Mouse (Mus musculus) thymus, adult 2 months (tissue): Measurements from ENCODE around the gene Il12a. TPM values are rescaled to one million over a fixed set of nuclear protein-coding genes. Genes with fewer than 3 reads are reported as not detected.

Experiments
- DNase-seq: peaks from one replicate; pipeline ENCODE4 v3.0.0; 2021
- H3K27ac ChIP-seq: fragments of 200-500 bp; 2 replicates; pipeline ENCODE4 v1.5.1; 2012; ENCODE audit warnings: low read length, control low read depth; ENCODE audit not compliant: control insufficient read depth, insufficient read depth
- H3K27me3 ChIP-seq: fragments of 200-500 bp; 2 replicates; pipeline ENCODE4 v1.6.1; 2012; ENCODE audit warnings: mild to moderate bottlenecking, low read length, moderate library complexity, mixed read lengths; ENCODE audit not compliant: control insufficient read depth, insufficient read depth
- H3K36me3 ChIP-seq: fragments of 200-500 bp; 2 replicates; pipeline ENCODE4 v1.6.1; 2012; ENCODE audit warnings: mild to moderate bottlenecking, low read length, moderate library complexity; ENCODE audit not compliant: control insufficient read depth, insufficient read depth
- H3K4me1 ChIP-seq: fragments of 200-500 bp; replicated peaks from 2 replicates; pipeline ENCODE4 v1.6.1; 2012; ENCODE audit warnings: low read length; ENCODE audit not compliant: control insufficient read depth, insufficient read depth
- H3K4me3 ChIP-seq: fragments of 200-500 bp; 2 replicates; pipeline ENCODE4 v1.5.1; 2012; ENCODE audit warnings: mild to moderate bottlenecking, low read length, control low read depth, moderate library complexity; ENCODE audit not compliant: control insufficient read depth, insufficient read depth
- CTCF ChIP-seq: fragments of 200-500 bp; IDR thresholded peaks from 2 replicates; pipeline ENCODE4 v1.5.1; 2012; ENCODE audit warnings: mild to moderate bottlenecking, control low read depth, low read length, moderate library complexity, borderline replicate concordance; ENCODE audit not compliant: control insufficient read depth, poor library complexity, insufficient read depth; ENCODE audit errors: extremely low read depth
- POLR2A ChIP-seq: fragments of 200-500 bp; IDR thresholded peaks from 2 replicates; pipeline ENCODE4 v1.6.1; 2012; ENCODE audit warnings: mild to moderate bottlenecking, low read length, control low read depth, moderate library complexity; ENCODE audit not compliant: control insufficient read depth, poor library complexity, insufficient read depth; ENCODE audit errors: extremely low read depth
- WGBS: fragments of 180-500 bp; shearing (Covaris S2); methylation state at CpG from one replicate; pipeline ENCODE4 v1.1.7; 2018; 5-methylcytosine and 5-hydroxymethylcytosine counted together
- polyA plus RNA-seq: library from polyadenylated mRNA; depleted of rRNA; stranded (reverse); fragments of >200 nt; gene quantifications from 2 replicates; pipeline ENCODE4 v1.2.3, GENCODE M21; 2012

Gene Il12a
- polyA plus RNA-seq, 1 experiment, result 3.2 TPM

DNA sequence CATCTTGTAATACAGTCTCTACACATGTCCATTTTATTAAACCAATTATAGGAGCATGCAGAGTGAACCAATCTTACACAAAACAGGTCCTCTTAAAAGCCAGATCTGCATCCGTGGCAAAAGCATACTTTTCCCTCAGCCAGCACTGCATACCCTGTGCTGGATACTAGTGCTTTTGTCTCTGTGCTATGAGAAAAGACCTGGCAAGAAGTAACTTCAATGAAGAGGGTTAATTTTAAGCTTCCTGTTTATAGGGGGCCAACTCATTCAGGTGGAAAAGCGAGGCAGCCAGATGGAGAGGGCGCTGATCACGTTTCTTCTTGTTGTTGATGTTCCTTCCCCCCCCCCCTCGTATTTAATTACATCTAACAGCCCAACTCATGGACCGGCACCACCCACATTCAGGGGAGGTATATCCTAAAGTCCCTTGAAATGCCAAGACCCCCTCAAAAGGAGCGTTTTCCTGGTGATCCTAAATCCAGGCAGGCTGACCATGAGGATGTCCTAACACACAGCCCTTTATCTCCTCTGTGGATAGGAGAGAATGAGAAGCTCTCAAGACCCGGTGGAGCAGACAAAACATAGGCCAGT lies 28.9 kb downstream of the Il12a start:
- Histone ChIP-seq H3K4me3 (no peak overlapping the region), H3K27ac (no peak overlapping the region), H3K36me3 (no peaks in the 10 kb centered on the region), H3K27me3 (no peaks in the 10 kb centered on the region), H3K4me1 (no peaks in the 10 kb centered on the region)
- DNase-seq, result no peak
- TF ChIP-seq CTCF, result no peak
- no peak for TF ChIP-seq POLR2A
- 88% methylated on average over 8 of the region's 8 CpGs for WGBS

- H3K36me3 ChIP-seq, result no peaks in the 10 kb centered on the region
- H3K4me3 ChIP-seq, result no peak overlapping the region
- peak; percentile 73 for DNase-seq
- H3K27ac ChIP-seq, result no peak overlapping the region
- peak; percentile 83 for TF ChIP-seq CTCF
- no peak for TF ChIP-seq POLR2A
- no peaks in the 10 kb centered on the region for H3K4me1 ChIP-seq
- no peaks in the 10 kb centered on the region for H3K27me3 ChIP-seq
- 48% methylated on average over 13 of the region's 13 CpGs for WGBS
These were observed 29.8 kb downstream of the Il12a start for GRCm38 (mm10) chr3:68720258-68720657.

DNA sequence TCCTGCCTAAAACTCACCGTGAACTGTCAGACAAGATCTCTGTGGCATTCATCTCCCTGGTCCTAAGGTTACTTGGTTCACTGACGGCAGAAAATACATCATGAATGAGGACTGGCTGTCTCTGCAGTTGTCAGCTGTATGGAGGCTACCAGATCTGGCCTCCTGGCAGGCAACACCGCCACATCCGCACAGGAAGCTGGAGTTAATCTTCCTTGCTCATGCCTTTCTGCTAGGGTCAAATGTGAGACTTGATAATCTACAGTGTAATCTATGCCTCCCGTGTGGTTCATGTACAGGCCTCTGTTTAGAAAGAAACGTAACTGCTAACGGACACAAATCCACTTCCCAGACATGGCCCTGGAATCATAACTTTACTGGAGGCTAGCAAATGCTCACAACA lies 51.5 kb downstream of the Il12a start:
- TF ChIP-seq POLR2A, result no peak
- no peak for TF ChIP-seq CTCF
- DNase-seq, result no peak
- no peak overlapping the region for H3K27ac ChIP-seq
- H3K4me1 ChIP-seq, result no peaks in the 10 kb centered on the region
- H3K36me3 ChIP-seq, result no peaks in the 10 kb centered on the region
- no peak overlapping the region for H3K4me3 ChIP-seq
- WGBS, result 91% methylated on average over 7 of the region's 7 CpGs
- no peaks in the 10 kb centered on the region for H3K27me3 ChIP-seq

DNA sequence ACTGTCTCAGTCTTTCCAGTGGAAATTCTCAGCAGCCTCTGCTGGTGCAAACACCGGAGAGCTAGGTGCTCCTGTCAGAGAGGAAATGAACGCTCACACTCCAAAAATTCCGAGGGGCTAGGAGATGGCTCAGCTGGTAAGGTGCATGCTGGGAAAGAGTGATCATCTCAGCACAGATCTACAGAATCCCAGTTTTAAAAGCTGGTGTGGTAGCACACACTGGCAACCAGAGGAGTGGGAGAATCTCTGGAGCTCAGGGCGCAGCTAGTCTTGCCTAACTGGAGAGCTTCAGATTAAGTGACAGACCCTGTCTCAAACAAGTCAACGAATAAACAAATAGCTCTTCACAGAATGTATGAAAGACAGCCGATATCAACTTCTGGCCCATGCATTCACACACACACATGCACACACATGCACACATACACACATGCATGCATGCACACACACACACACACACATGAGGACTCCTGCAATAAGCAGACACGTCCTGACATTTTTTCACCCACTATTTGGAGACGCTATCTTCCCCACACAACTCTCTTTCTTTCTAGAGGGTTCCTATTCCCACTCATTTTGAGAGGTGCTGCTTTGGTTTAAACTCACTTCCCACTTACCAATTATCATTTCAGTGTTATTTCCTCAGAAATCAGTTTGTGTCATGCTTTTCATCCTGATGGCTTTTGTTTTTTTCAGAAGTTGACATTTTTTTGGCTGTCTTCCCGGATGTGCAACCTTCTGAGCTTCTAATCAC lies 52.5 kb downstream of the Il12a start:
- Histone ChIP-seq H3K4me3 (no peak overlapping the region), H3K27ac (no peak overlapping the region)

DNA sequence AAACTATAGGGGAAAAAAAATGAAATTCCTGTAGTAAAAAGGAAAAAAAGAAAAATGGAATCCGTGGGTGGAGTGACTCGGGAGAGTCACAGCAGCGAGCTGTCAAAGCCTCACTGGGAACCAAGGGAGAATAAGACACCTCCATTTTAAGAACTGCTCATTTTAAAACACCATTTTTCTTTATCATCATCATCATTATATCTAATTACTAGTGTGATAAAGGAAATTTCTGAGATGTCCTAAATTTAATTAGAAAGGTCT lies 53.0 kb downstream of the Il12a start:
- 82% methylated on average over 3 of the region's 3 CpGs for WGBS
- no peaks in the 10 kb centered on the region for H3K4me1 ChIP-seq
- no peaks in the 10 kb centered on the region for H3K36me3 ChIP-seq
- no peak overlapping the region for H3K4me3 ChIP-seq
- H3K27me3 ChIP-seq, result no peaks in the 10 kb centered on the region
- no peak for DNase-seq
- no peak for TF ChIP-seq POLR2A
- TF ChIP-seq CTCF, result no peak
- no peak overlapping the region for H3K27ac ChIP-seq

More for the DNA sequence above, 52.5 kb downstream of the Il12a start:
- TF ChIP-seq CTCF (no peak), POLR2A (no peak)
- H3K36me3 ChIP-seq, result no peaks in the 10 kb centered on the region
- DNase-seq, result no peak
- no peaks in the 10 kb centered on the region for H3K4me1 ChIP-seq
- 94% methylated on average over 9 of the region's 9 CpGs for WGBS
- no peaks in the 10 kb centered on the region for H3K27me3 ChIP-seq

DNA sequence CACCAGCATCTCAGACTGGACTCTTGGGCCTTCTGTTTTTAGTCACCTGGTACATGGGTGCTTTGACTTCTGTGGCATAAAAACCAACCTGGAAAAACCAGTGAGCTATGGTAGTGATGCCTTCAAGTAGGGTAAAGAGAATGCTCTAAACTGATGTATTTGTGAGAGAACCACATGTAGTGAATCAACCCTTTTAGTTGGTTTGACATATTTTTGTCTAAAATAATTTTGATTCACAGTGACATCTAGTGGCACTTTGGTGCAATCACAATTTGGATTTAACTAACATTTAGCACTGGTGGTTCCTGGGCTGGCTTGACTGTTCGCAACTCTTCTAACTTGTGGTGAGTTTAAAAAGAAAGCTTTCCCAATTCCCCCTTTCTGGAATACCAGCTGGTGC lies 53.7 kb downstream of the Il12a start:
- Histone ChIP-seq H3K4me1 (no peaks in the 10 kb centered on the region), H3K36me3 (no peaks in the 10 kb centered on the region), H3K27ac (no peak overlapping the region), H3K4me3 (no peak overlapping the region), H3K27me3 (no peaks in the 10 kb centered on the region)
- TF ChIP-seq POLR2A, result no peak
- TF ChIP-seq CTCF, result no peak
- DNase-seq, result no peak
- WGBS, result 63% methylated on average over 1 of the region's 1 CpGs
